Mouse (Mus musculus): Measurements from ENCODE around the gene Trmt2b. TPM values are rescaled to one million over a fixed set of nuclear protein-coding genes. Genes with fewer than 3 reads are reported as not detected.
"Not testable (repeated sequence)": the region's sequence is repeated elsewhere in the genome, so short reads cannot be mapped to it uniquely, and the experiment has no call there.

Trmt2b gene
- total RNA-seq, 2 experiments from 2014 or later, result 40.6 to 45.0 TPM

DNA sequence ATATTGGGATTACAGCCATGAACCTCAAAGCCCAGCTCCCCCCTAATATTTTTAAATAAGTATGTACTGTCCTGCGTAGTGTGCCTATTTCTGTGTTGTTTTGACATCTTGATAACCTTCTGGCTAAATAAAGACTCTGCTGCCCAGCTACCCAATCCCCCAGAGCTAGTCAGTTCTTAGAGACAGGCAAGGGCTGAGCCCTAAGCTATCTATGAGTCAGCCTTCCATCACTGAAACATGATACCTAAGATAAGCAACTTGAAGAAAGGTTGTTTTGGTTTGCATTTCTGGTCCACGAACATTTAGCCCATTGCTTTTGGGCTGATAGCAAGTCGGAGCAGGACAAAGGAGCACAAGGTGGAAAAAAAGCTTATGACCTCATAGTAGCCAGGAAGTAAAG is 56.2 kb downstream of the Trmt2b start:
- DNase-seq, result peak in 1 of 2 experiments; percentile 13

GRCm38 (mm10) chrX:134218161-134218560 is 58.6 kb downstream of the Trmt2b start:
- DNase-seq, result no peak

- DNase-seq, result no peak
These were observed 65.6 kb downstream of the Trmt2b start for GRCm38 (mm10) chrX:134211151-134211642.

DNA sequence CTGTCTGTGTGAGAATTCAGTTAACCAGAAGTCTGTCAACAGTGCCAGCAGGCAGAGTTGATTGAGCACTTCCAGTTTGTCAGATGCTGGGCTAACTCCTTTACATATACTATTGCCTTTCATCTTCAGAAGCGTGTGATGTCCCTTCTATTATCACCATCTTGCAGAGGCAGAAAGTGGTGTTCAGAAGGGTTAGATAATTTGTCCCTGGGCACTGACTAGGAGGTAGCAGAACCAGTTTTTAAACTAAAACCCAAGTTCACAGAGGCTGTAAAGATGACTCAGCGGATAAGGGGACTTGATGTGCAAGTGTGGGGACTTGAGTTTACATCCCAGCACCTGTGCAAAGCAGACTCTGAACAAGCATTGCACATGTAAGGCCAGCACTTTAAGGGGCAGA is 68.3 kb downstream of the Trmt2b start:
- no peak for DNase-seq

GRCm38 (mm10) chrX:134187201-134187600 is 89.6 kb downstream of the Trmt2b start, which contains the start of gene Arl13a:
TSS of gene Arl13a (plus strand) at chrX:134187501.
- DNase-seq, result not testable (repeated sequence)

- no peak for DNase-seq
These were observed 102.1 kb downstream of the Trmt2b start for GRCm38 (mm10) chrX:134174699-134175098.

Other genes starting within 250 kb of the Trmt2b start
- 10 to 100 TPM; 34.1 to 40.9 TPM for gene Cstf2, start 217.8 kb downstream of the Trmt2b start, total RNA-seq (2021)
- gene Xkrx, start 114.9 kb downstream of the Trmt2b start, total RNA-seq (2021), result 1 to 10 TPM in 1 of 2 experiments, under 1 TPM in 1; 0.50 to 1.3 TPM
- not detected for gene Arl13a, start 89.5 kb downstream of the Trmt2b start, total RNA-seq (2021)
- under 1 TPM in 1 of 2 experiments, not detected in 1; 0.49 TPM for gene Nox1, start 55.0 kb downstream of the Trmt2b start, total RNA-seq (2021)
- gene Tmem35a, start 18.2 kb upstream of the Trmt2b start, total RNA-seq (2021), result 100 to 1,000 TPM; 264 to 311 TPM
- gene Cenpi, start 31.1 kb upstream of the Trmt2b start, total RNA-seq (2021), result 1 to 10 TPM; 2.2 to 4.0 TPM
- under 1 TPM; 0.17 to 0.23 TPM for gene Drp2, start 127.6 kb upstream of the Trmt2b start, total RNA-seq (2021)
- not detected for gene Taf7l, start 199.5 kb upstream of the Trmt2b start, total RNA-seq (2021)

Data from adrenal gland, postnatal 36 days (tissue).